Mouse (Mus musculus) forebrain, embryonic 11.5 days (tissue): Measurements from ENCODE around the gene Amz2. TPM values are rescaled to one million over a fixed set of nuclear protein-coding genes. Genes with fewer than 3 reads are reported as not detected.

Experiments used
- ATAC-seq: fragments of 200-750 bp; cut with Nextera tagmentation; replicated peaks from 2 replicates; pipeline ENCODE4 v1.8.0; 2017; ENCODE audit warnings: moderate TSS enrichment; ENCODE audit not compliant: low FRiP score
- DNase-seq: peaks from one replicate; pipeline ENCODE4 v3.0.0-alpha.2; 2017; ENCODE audit warnings: low spot score
- H3K27ac ChIP-seq: fragments of 300-500 bp; sonication (generic); 2 replicates; pipeline ENCODE4 v1.5.1; 2014; ENCODE audit warnings: low read depth, low read length
- H3K27me3 ChIP-seq: fragments of 300-500 bp; sonication (generic); 2 replicates; pipeline ENCODE4 v1.6.1; 2014; ENCODE audit warnings: mild to moderate bottlenecking, low read length, mixed read lengths; ENCODE audit not compliant: control insufficient read depth, insufficient read depth
- H3K36me3 ChIP-seq: fragments of 300-500 bp; sonication (generic); 2 replicates; pipeline ENCODE4 v1.6.1; 2014; ENCODE audit warnings: mild to moderate bottlenecking, low read length, moderate library complexity, mixed read lengths; ENCODE audit not compliant: control insufficient read depth, insufficient read depth
- H3K4me1 ChIP-seq: fragments of 300-500 bp; sonication (generic); replicated peaks from 2 replicates; pipeline ENCODE4 v1.6.1; 2014; ENCODE audit warnings: low read length, mixed read lengths; ENCODE audit not compliant: control insufficient read depth, insufficient read depth
- H3K4me2 ChIP-seq: fragments of 300-500 bp; sonication (generic); 2 replicates; pipeline ENCODE4 v1.6.1; 2014; ENCODE audit warnings: low read depth, mild to moderate bottlenecking, low read length, moderate library complexity, mixed read lengths; ENCODE audit not compliant: severe bottlenecking
- H3K4me3 ChIP-seq: fragments of 300-500 bp; sonication (generic); 2 replicates; pipeline ENCODE4 v1.5.1; 2014; ENCODE audit warnings: low read depth, low read length
- H3K9ac ChIP-seq: fragments of 300-500 bp; sonication (generic); 2 replicates; pipeline ENCODE4 v1.6.1; 2014; ENCODE audit warnings: low read length
- H3K9me3 ChIP-seq: fragments of 300-500 bp; sonication (generic); 2 replicates; pipeline ENCODE4 v1.6.1; 2016; ENCODE audit warnings: low read length, mixed read lengths; ENCODE audit not compliant: control insufficient read depth
- WGBS: fragments of 180-500 bp; shearing (Covaris S2); extraction: QIAGEN DNeasy Blood & Tissue Kit; methylation state at CpG from one replicate; pipeline ENCODE4 v1.1.7; 2014; 5-methylcytosine and 5-hydroxymethylcytosine counted together
- polyA plus RNA-seq: library from polyadenylated mRNA; unstranded; fragments of >200 nt; fragmentation: Nextera tagmentation; extraction: Ambion mirVana; gene quantifications from 2 replicates; pipeline ENCODE4 v1.2.1, GENCODE M21; 2014

Amz2 gene
- polyA plus RNA-seq, 1 experiment from 2014 or later: 48.2 TPM

GRCm38 (mm10) chr11:109426272-109426586, 483 bp downstream of the Amz2 start:
- WGBS: 0% methylated on average over 11 of the region's 11 CpGs
- Histone ChIP-seq H3K4me1 (no peaks in the 10 kb centered on the region; the same call in 1 of the 2 replicates), H3K27me3 (no peaks in the 10 kb centered on the region), H3K4me3 (peak overlapping the region; percentile 52), H3K27ac (peak overlapping the region; percentile 70), H3K36me3 (no peaks in the 10 kb centered on the region; the same call in 1 of the 2 replicates), H3K9me3 (no peaks in the 10 kb centered on the region), H3K4me2 (peak overlapping the region; percentile 63), H3K9ac (peak overlapping the region; percentile 68)
- DNase-seq: no peak
- ATAC-seq: no peak

- no peaks in the 10 kb centered on the region for H3K9me3 ChIP-seq
- WGBS: 96% methylated on average over 5 of the region's 5 CpGs
Observed at GRCm38 (mm10) chr11:109427353-109427752, 1.6 kb downstream of the Amz2 start.

GRCm38 (mm10) chr11:109434233-109434798, 8.6 kb downstream of the Amz2 start:
- DNase-seq: no peak
- no peak overlapping the region for H3K4me2 ChIP-seq
- ATAC-seq: no peak

More at GRCm38 (mm10) chr11:109427353-109427752, 1.6 kb downstream of the Amz2 start:
- no peaks in the 10 kb centered on the region; the same call in 1 of the 2 replicates for H3K36me3 ChIP-seq
- no peaks in the 10 kb centered on the region; the same call in 1 of the 2 replicates for H3K4me1 ChIP-seq
- no peak overlapping the region for H3K9ac ChIP-seq
- DNase-seq (no peak), ATAC-seq (no peak)
- no peaks in the 10 kb centered on the region for H3K27me3 ChIP-seq
- H3K27ac ChIP-seq: no peak overlapping the region
- H3K4me2 ChIP-seq: no peak overlapping the region
- H3K4me3 ChIP-seq: no peak overlapping the region

GRCm38 (mm10) chr11:109436889-109437288, 11.1 kb downstream of the Amz2 start:
- DNase-seq: no peak
- Histone ChIP-seq H3K36me3 (no peaks in the 10 kb centered on the region; the same call in 1 of the 2 replicates), H3K4me1 (0 out of 2 replicates have a peak, but pooled peaks cover 4% of the 10 kb centered on the region), H3K4me2 (no peak overlapping the region), H3K4me3 (no peak overlapping the region), H3K27me3 (no peaks in the 10 kb centered on the region), H3K9me3 (no peaks in the 10 kb centered on the region), H3K27ac (no peak overlapping the region), H3K9ac (no peak overlapping the region)
- no peak for ATAC-seq
- 74% methylated on average over 7 of the region's 8 CpGs for WGBS

More at GRCm38 (mm10) chr11:109434233-109434798, 8.6 kb downstream of the Amz2 start:
- H3K4me1 ChIP-seq: no peaks in the 10 kb centered on the region
- no peaks in the 10 kb centered on the region for H3K9me3 ChIP-seq
- no peak overlapping the region for H3K9ac ChIP-seq
- H3K36me3 ChIP-seq: no peaks in the 10 kb centered on the region; the same call in 1 of the 2 replicates
- no peak overlapping the region for H3K4me3 ChIP-seq
- no peaks in the 10 kb centered on the region for H3K27me3 ChIP-seq
- 95% methylated on average over 16 of the region's 16 CpGs for WGBS
- H3K27ac ChIP-seq: no peak overlapping the region

- DNase-seq: no peak
- H3K9ac ChIP-seq: no peak overlapping the region; the same call in 1 of the 2 replicates
- H3K36me3 ChIP-seq: no peaks in the 10 kb centered on the region; the same call in 1 of the 2 replicates
- ATAC-seq: peak; percentile 37
- WGBS: 29% methylated on average over 5 of the region's 5 CpGs
- H3K4me1 ChIP-seq: 0 out of 2 replicates have a peak, but pooled peaks cover 4% of the 10 kb centered on the region
- no peaks in the 10 kb centered on the region for H3K9me3 ChIP-seq
- H3K4me2 ChIP-seq: no peak overlapping the region
- H3K27ac ChIP-seq: no peak overlapping the region
- H3K4me3 ChIP-seq: no peak overlapping the region
- no peaks in the 10 kb centered on the region for H3K27me3 ChIP-seq
Observed at GRCm38 (mm10) chr11:109439209-109439608, 13.5 kb downstream of the Amz2 start.

GRCm38 (mm10) chr11:109439829-109440340, 14.1 kb downstream of the Amz2 start:
- ATAC-seq (peak; percentile 72), DNase-seq (peak; percentile 74)
- Histone ChIP-seq H3K36me3 (no peaks in the 10 kb centered on the region; the same call in 1 of the 2 replicates), H3K4me3 (peak overlapping the region; percentile 33), H3K4me1 (0 out of 2 replicates have a peak, but pooled peaks cover 4% of the 10 kb centered on the region), H3K9ac (peak overlapping the region; percentile 56), H3K27me3 (no peaks in the 10 kb centered on the region), H3K4me2 (peak overlapping the region; percentile 74), H3K27ac (no peak overlapping the region), H3K9me3 (no peaks in the 10 kb centered on the region)
- 1% methylated on average over 32 of the region's 32 CpGs for WGBS

- Histone ChIP-seq H3K27me3 (no peaks in the 10 kb centered on the region), H3K27ac (no peak overlapping the region), H3K9ac (no peak overlapping the region), H3K4me1 (0 out of 2 replicates have a peak, but pooled peaks cover 4% of the 10 kb centered on the region), H3K4me3 (no peak overlapping the region), H3K36me3 (no peaks in the 10 kb centered on the region; the same call in 1 of the 2 replicates), H3K4me2 (peak overlapping the region; percentile 74; the same call in 1 of the 2 replicates), H3K9me3 (no peaks in the 10 kb centered on the region)
- DNase-seq (no peak), ATAC-seq (no peak)
- WGBS: 62% methylated on average over 4 of the region's 4 CpGs
Observed at GRCm38 (mm10) chr11:109440641-109441040, 14.9 kb downstream of the Amz2 start.

GRCm38 (mm10) chr11:109441119-109441518, 15.4 kb downstream of the Amz2 start:
- Histone ChIP-seq H3K27ac (no peak overlapping the region), H3K9ac (no peak overlapping the region), H3K4me3 (no peak overlapping the region), H3K9me3 (no peaks in the 10 kb centered on the region), H3K36me3 (no peaks in the 10 kb centered on the region; the same call in 1 of the 2 replicates), H3K4me2 (no peak overlapping the region), H3K27me3 (no peaks in the 10 kb centered on the region), H3K4me1 (0 out of 2 replicates have a peak, but pooled peaks cover 4% of the 10 kb centered on the region)
- WGBS: 55% methylated on average over 3 of the region's 3 CpGs
- DNase-seq (peak; percentile 55), ATAC-seq (no peak)
